In genomic region chr4:48403066-48403640, GRCm38 (mm10) we compare ENCODE assay signal across 13 mouse cellular contexts.
"Had no signal": no experiment of that assay in that cellular context is flagged by ENCODE, and none has a peak within 500 bp of the region (broad histone marks: within the 10 kb centered on the region; RNA-seq: fewer than 3 reads in every experiment).

No protein-coding gene starts in this region.

- H3K4me2 ChIP-seq: limb, embryonic 15.5 days; midbrain, embryonic 11.5 days; neural tube, embryonic 13.5 days; stomach, embryonic 15.5 days had no signal

- H3K9ac ChIP-seq: limb, embryonic 15.5 days; liver, embryonic 14.5 days; neural tube, embryonic 13.5 days; stomach, embryonic 15.5 days had no signal

- H3K4me3 ChIP-seq: limb, embryonic 15.5 days; neural tube, embryonic 13.5 days; stomach, embryonic 15.5 days had no signal

- ATAC-seq: midbrain, embryonic 16.5 days had no signal

- H3K9me3 ChIP-seq: limb, embryonic 15.5 days; neural tube, embryonic 13.5 days; stomach, embryonic 15.5 days had no signal

- H3K27me3 ChIP-seq: limb, embryonic 15.5 days; neural tube, embryonic 13.5 days; stomach, embryonic 15.5 days had no signal

- H3K27ac ChIP-seq: limb, embryonic 15.5 days; liver, embryonic 14.5 days; neural tube, embryonic 13.5 days; stomach, embryonic 15.5 days had no signal

- H3K4me1 ChIP-seq: limb, embryonic 15.5 days; stomach, embryonic 15.5 days had no signal

- H3K36me3 ChIP-seq: neural tube, embryonic 13.5 days; stomach, embryonic 15.5 days had no signal

- DNase-seq: kidney, postnatal 10 days; kidney, postnatal 4 days; lung, adult 18-20 months; lung, postnatal 36 days; retina, postnatal 1 day; thymus, adult 2 months; thymus, postnatal 25 days had no signal
